Mouse (Mus musculus): Measurements from ENCODE around the gene Pi4k2b.

- TF ChIP-seq CTCF (conservative IDR thresholded peaks at IDR 0.05; ENCODE audit: low read length) = no peak
- TF ChIP-seq NANOG (IDR thresholded peaks at IDR 0.05; ENCODE audit: borderline replicate concordance, low read length) = no peak
These were observed 11.8 kb downstream of the Pi4k2b start for GRCm38 (mm10) chr5:52753146-52753545.

All from E14TG2a.4 (cell line).